8 mouse cellular contexts compared by ENCODE assay signal in the genomic region with DNA sequence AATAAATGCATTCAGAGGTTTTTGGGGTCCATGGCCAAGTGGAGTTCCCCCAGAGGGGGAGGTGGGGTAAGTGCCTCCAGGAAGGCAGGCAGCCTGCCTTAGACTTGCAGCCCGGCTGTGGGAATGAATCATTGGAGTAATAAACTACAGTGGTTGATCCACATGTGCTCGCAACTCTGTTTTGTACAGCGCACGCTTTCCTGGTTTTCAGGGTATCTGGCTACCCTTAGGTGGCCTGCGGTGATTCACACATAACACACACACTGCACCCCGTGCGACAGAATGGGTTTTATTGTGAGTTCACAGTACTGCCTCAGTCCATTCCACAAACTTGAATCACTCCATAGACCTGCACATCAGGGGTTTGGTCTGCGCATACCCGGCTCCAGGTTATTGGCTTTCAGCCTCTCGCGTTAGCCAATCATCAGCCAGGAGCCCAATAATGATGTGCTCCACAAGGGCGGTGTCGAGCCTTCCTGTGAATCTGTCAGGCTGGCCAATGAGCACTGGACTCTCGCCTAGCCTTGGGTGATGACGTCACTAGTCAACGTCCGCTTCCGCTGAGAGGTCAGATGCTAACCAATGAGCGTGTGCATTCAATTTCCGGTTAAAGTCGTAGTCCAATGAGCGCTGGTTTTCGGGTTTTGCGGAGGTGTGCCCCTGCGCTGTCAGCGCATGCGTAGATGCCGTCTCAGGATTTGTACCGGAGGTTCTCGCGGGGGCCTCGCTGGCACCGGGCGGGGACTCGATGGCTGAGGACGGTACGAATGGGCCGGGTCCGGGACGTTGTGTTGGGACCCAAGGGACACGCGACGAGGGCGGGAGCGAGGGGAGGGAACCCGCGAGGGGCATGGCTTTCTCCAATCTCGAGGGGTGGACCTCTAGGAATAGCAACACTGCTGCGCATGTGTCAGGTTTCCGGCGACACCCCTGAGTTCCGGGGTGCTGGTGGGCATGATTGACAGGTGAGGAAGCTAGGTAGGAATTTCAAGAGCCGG. TPM values are rescaled to one million over a fixed set of nuclear protein-coding genes. Genes with fewer than 3 reads are reported as not detected.
DNase-seq lines count a peak whose midpoint lies in the region; ATAC-seq and TF ChIP-seq lines count a peak whose summit lies in the region.

A gene (plus strand): TSS at position 670 of the 998 bp plus-strand sequence.

- peak within 1 kb of the TSS; percentile 51 for H3K9ac ChIP-seq in lung, postnatal 0 days (replicated peaks; ENCODE audit: low read depth)

- peak within 1 kb of the TSS; percentile 61 for H3K4me2 ChIP-seq in lung, postnatal 0 days (replicated peaks; ENCODE audit: low read depth, low read length)

- peak within 1 kb of the TSS; percentile 84 for H3K4me3 ChIP-seq in hindbrain, embryonic 10.5 days
- peak within 1 kb of the TSS; percentile 61 for H3K4me3 ChIP-seq in lung, postnatal 0 days (ENCODE audit: low read depth, low read length)

- peaks cover 85% of the 10 kb centered on the region for H3K36me3 ChIP-seq in hindbrain, embryonic 10.5 days
- H3K36me3 ChIP-seq in lung, postnatal 0 days (ENCODE audit: insufficient read depth, low read length) = peaks cover 42% of the 10 kb centered on the region

- peak within 1 kb of the TSS; percentile 91 for H3K27ac ChIP-seq in hindbrain, embryonic 10.5 days
- H3K27ac ChIP-seq in lung, postnatal 0 days (ENCODE audit: low read length) = peak within 1 kb of the TSS; percentile 89

- no peaks in the 10 kb centered on the region for H3K9me3 ChIP-seq in hindbrain, embryonic 10.5 days
- no peaks in the 10 kb centered on the region for H3K9me3 ChIP-seq in lung, postnatal 0 days (ENCODE audit: low read length)

- H3K4me1 ChIP-seq in hindbrain, embryonic 10.5 days (replicated peaks) = peaks cover 52% of the 10 kb centered on the region
- H3K4me1 ChIP-seq in lung, postnatal 0 days (ENCODE audit: insufficient read depth, low read depth, low read length) = peaks cover 7% of the 10 kb centered on the region; the same call in 1 of the 2 replicates

- 5% methylated on average over 53 of the region's 53 CpGs for WGBS in hindbrain, embryonic 10.5 days
- 5% methylated on average over 53 of the region's 53 CpGs for WGBS in lung, postnatal 0 days

- H3K27me3 ChIP-seq in hindbrain, embryonic 10.5 days (ENCODE audit: insufficient read depth, poor library complexity, severe bottlenecking) = no peaks in the 10 kb centered on the region
- no peaks in the 10 kb centered on the region for H3K27me3 ChIP-seq in lung, postnatal 0 days (replicated peaks; ENCODE audit: insufficient read depth, low read length)

- DNase-seq in MN1 (ENCODE audit: low spot score) = peak; percentile 99
- peak; percentile 99 for DNase-seq in cerebellum, adult 9-10 months
- peak; percentile 99 for DNase-seq in hindbrain, embryonic 10.5 days (ENCODE audit: low spot score)
- DNase-seq in layer of hippocampus, adult 9-11 months = peak; percentile 99
- peak; percentile 100 for DNase-seq in lung, postnatal 0 days (ENCODE audit: low spot score)
- peak; percentile 92 for DNase-seq in ovary, postnatal 14 days (ENCODE audit: low spot score)
- DNase-seq in thymus, postnatal 14 days = peak; percentile 94

- 0 out of 2 replicates have a peak, but pooled peaks have one; percentile 11 for TF ChIP-seq CTCF in lung, postnatal 0 days (IDR thresholded peaks at IDR 0.05)

- ATAC-seq in frontal cortex, adult (ENCODE audit: low TSS enrichment) = peak; percentile 89
- peak; percentile 93 for ATAC-seq in lung, postnatal 0 days

- peak; percentile 65 for TF ChIP-seq EP300 in lung, postnatal 0 days (IDR thresholded peaks at IDR 0.05)

RNA-seq across cellular contexts. Expression of the gene that starts here (rescaled TPM):
- 58.3 and 75.6 TPM in 2 replicates for polyA plus RNA-seq in hindbrain, embryonic 10.5 days (2016; fragmentation: Nextera tagmentation; extraction: Ambion mirVana)
- 48.9 and 50.2 TPM in 2 replicates for polyA plus RNA-seq in lung, postnatal 0 days (2015; fragmentation: Nextera tagmentation; extraction: Ambion mirVana)

Comparison
In these comparisons a context has a peak if more than half of its experiments do, and no peak if none do; other contexts are left out.
1. Peak in every context shown above with its lines: DNase-seq, ATAC-seq, H3K4me3 ChIP-seq and H3K27ac ChIP-seq.